Mouse (Mus musculus) heart, postnatal 25 days (tissue): ENCODE data around the gene Gm7138. TPM values are rescaled to one million over a fixed set of nuclear protein-coding genes. Genes with fewer than 3 reads are reported as not detected.
"Not testable (repeated sequence)": the region's sequence is repeated elsewhere in the genome, so short reads cannot be mapped to it uniquely, and the experiment has no call there.

Experiments used
- DNase-seq: peaks from one replicate; pipeline ENCODE4 v3.0.0; 2022; ENCODE audit warnings: low spot score
- intact Hi-C: fragments of 180-260 bp; cut with DNase I; formaldehyde crosslinking; loops from one replicate; pipeline ENCODE4 v1.15.1; 2025
- total RNA-seq, 2 experiments: library from RNA; stranded (reverse); gene quantifications; 2 replicates each; pipeline ENCODE4 v1.2.3; 2021

The Gm7138 gene
- total RNA-seq, 2 experiments from 2014 or later: not detected

- intact Hi-C loops, DNase-seq: not testable (repeated sequence)
Measured at GRCm38 (mm10) chr10:77752312-77752711, 24.4 kb downstream of the Gm7138 start.

DNA sequence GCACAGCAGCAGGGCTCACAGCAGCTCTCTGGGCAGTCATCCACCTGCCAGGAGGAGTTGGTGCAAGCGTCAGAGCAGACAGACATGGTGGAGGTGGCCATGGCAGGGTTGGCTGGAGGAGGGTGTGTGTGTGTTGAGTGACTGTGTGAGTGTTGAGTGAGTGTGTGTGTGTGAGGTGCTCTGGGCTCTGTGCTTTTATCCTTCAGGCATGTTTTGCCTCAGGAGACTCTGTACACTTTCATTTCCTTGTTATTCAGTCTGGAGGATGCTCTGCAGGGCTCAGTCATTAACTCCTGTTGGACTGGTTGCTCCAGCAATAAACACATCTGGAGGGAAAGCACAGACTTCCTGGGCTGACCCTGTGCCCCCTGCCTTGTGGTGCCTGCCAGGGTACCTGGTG is 25.5 kb downstream of the Gm7138 start, which contains the start of gene Gm9736:
Gm9736 (minus strand) TSS at position 101 of the 400 bp plus-strand sequence.
- intact Hi-C loops, DNase-seq: not testable (repeated sequence)

GRCm38 (mm10) chr10:77750686-77751085 is 26.1 kb downstream of the Gm7138 start:
- intact Hi-C loops, DNase-seq: not testable (repeated sequence)

- intact Hi-C loops, DNase-seq: not testable (repeated sequence)
Measured at GRCm38 (mm10) chr10:77741924-77742688, 34.6 kb downstream of the Gm7138 start, which contains the start of gene Gm18596. Gm18596 (minus strand) TSS chr10:77742638.

DNA sequence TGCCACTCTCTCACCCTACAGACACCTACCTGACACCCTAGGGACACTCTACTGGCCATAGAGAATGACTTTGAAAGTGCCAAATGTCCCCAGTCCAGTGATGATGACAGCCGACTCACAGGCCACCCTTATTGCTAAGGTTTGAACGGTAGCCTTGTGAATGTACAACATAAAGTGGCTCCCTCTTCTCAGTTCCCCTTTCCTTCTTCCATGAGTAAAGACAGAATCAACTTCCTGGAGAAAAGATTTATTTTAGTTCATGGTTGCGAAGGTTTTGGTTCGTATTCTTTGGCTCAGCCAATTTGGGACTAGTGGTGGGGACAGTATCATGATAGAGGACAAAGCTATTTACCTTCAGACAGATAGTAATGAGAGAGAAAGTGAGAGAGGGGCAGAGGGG is 37.8 kb downstream of the Gm7138 start:
- no peak for DNase-seq
- intact Hi-C loops: no loop called here

DNA sequence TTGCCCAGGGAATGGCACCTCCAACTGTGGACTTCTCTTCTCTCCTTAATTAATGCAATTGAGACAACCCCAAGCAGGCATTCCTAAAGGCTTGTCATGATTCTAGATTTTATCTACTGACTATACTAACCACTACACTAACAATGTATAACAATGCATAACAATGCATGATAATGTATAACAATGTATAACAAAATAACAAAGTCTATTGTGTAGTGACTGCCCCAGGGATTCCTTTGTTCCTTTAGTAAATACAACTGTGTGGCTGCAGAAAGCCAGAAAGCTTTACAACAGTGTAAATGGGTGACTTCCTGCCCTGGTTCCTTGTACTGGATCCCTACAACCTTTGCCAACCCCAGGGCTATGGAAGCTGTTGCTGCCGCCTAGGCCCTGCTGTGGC is 40.8 kb downstream of the Gm7138 start:
- DNase-seq: no peak
- intact Hi-C loops: no loop called here

DNA sequence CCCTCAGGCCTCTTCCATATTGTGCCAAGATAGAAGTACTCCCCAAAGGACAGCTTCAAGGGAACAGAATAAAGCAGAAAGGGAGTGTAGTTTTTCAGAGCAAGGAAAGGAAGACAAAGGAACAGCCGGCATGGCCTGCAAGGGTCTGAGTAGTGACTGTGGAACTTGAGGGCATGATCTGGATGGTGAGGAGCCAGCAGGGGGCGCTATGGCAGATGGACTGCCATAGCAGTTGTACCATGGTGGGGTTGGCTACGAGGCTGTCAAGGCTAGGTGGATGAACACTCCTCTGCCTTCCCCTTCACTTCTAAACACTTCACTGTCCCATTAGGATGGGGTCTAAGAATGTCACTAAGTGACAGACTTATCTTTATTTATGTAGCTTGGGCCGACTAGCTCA is 47.5 kb downstream of the Gm7138 start:
- DNase-seq: no peak
- intact Hi-C loops: loop anchor here (5.0 kb wide), 2 partner anchors 88 to 102 kb away; no protein-coding TSS in a partner anchor

GRCm38 (mm10) chr10:77728280-77728679 is 48.5 kb downstream of the Gm7138 start:
- no peak for DNase-seq
- intact Hi-C loops: loop anchor here (5.0 kb wide), 2 partner anchors 89 to 101 kb away; no protein-coding TSS in a partner anchor

Other genes starting within 250 kb of the Gm7138 start
- 1 to 10 TPM; 6.1 to 6.4 TPM for gene Itgb2, start 246.7 kb downstream of the Gm7138 start, total RNA-seq
- gene Pttg1ip, start 195.2 kb downstream of the Gm7138 start, total RNA-seq: 100 to 1,000 TPM; 124 to 138 TPM
- 10 to 100 TPM; 54.8 to 61.2 TPM for gene Sumo3, start 170.8 kb downstream of the Gm7138 start, total RNA-seq
- gene Gm49325, start 170.7 kb downstream of the Gm7138 start, total RNA-seq: 10 to 100 TPM; 10.3 to 11.7 TPM
- gene Ube2g2, start 154.7 kb downstream of the Gm7138 start, total RNA-seq: 10 to 100 TPM; 66.7 to 68.4 TPM
- not detected for gene Tspear, start 90.4 kb downstream of the Gm7138 start, total RNA-seq
- not detected for gene Gm19402, start 86.2 kb downstream of the Gm7138 start, total RNA-seq
- not detected for gene Gm9508, start 79.7 kb downstream of the Gm7138 start, total RNA-seq
- not detected for gene Gm10272, start 70.3 kb downstream of the Gm7138 start, total RNA-seq
- gene Gm10024, start 65.5 kb downstream of the Gm7138 start, total RNA-seq: not detected
- gene Gm10142, start 61.1 kb downstream of the Gm7138 start, total RNA-seq: not detected
- not detected for gene Krtap12-1, start 56.3 kb downstream of the Gm7138 start, total RNA-seq
- not detected for gene Gm10100, start 50.5 kb downstream of the Gm7138 start, total RNA-seq
- not detected for gene Gm18596, start 34.3 kb downstream of the Gm7138 start, total RNA-seq
- not detected for gene Gm9736, start 25.6 kb downstream of the Gm7138 start, total RNA-seq
- gene Gm3233, start 17.3 kb downstream of the Gm7138 start, total RNA-seq: not detected
- not detected for gene Gm3238, start 5.6 kb downstream of the Gm7138 start, total RNA-seq
- not detected for gene Gm3250, start 5.6 kb upstream of the Gm7138 start, total RNA-seq
- gene Gm7137, start 11.3 kb upstream of the Gm7138 start, total RNA-seq: not detected
- gene Gm9639, start 18.1 kb upstream of the Gm7138 start, total RNA-seq: not detected
- gene Gm19668, start 22.2 kb upstream of the Gm7138 start, total RNA-seq: not detected
- not detected for gene Gm9507, start 34.9 kb upstream of the Gm7138 start, total RNA-seq
- not detected for gene Gm2696, start 37.7 kb upstream of the Gm7138 start, total RNA-seq
- gene Krtap10-4, start 50.2 kb upstream of the Gm7138 start, total RNA-seq: not detected
- gene Krtap10-10, start 59.0 kb upstream of the Gm7138 start, total RNA-seq: not detected
- gene Gm36176, start 69.9 kb upstream of the Gm7138 start, total RNA-seq: not detected
- gene Gm10318, start 75.9 kb upstream of the Gm7138 start, total RNA-seq: not detected
- gene Gm3285, start 85.0 kb upstream of the Gm7138 start, total RNA-seq: not detected
- gene Lrrc3, start 125.6 kb upstream of the Gm7138 start, total RNA-seq: under 1 TPM; 0.65 to 0.73 TPM
- gene Trpm2, start 193.6 kb upstream of the Gm7138 start, total RNA-seq: under 1 TPM; 0.55 to 0.56 TPM
- gene 1810043G02Rik, start 201.6 kb upstream of the Gm7138 start, total RNA-seq: 10 to 100 TPM in 1 of 2 experiments, 1 to 10 TPM in 1; 9.7 to 11.1 TPM
- gene Pfkl, start 233.1 kb upstream of the Gm7138 start, total RNA-seq: 100 to 1,000 TPM; 106 to 115 TPM